Mouse (Mus musculus): ENCODE measurements around the gene Ccser1. TPM values are rescaled to one million over a fixed set of nuclear protein-coding genes. Genes with fewer than 3 reads are reported as not detected.
"Not testable (repeated sequence)": the region's sequence is repeated elsewhere in the genome, so short reads cannot be mapped to it uniquely, and the experiment has no call there.

The Ccser1 gene
- total RNA-seq, 1 experiment, result 4.1 TPM

DNA sequence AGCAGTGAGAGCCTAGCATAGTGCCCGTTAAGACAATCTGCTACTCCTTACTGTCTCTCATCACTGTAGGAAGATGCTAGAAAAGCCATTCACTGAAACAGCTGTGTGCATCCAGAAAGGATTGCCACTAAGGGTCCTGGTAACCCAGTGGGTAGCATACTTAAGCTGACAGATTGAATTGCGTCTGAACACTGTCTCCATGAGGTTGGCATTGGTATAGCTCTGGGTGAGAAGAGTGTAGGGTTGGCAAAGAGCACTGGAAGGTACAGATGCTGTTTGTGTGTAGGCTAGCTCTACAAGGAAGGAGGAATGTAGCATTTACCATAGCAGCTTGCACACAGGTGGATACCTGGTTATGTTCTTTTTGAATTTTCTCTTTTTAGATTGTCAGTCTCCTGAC lies 68.6 kb downstream of the Ccser1 start:
- TF ChIP-seq MAFK (IDR thresholded peaks at IDR 0.05; ENCODE audit: insufficient read depth, low read depth, low read length) (no peak), ZC3H11A (IDR thresholded peaks at IDR 0.05; ENCODE audit: borderline replicate concordance, low read depth, low read length) (no peak), ZNF384 (IDR thresholded peaks at IDR 0.05; ENCODE audit: low read depth, low read length) (no peak), HCFC1 (IDR thresholded peaks at IDR 0.05; ENCODE audit: borderline replicate concordance, insufficient read depth, low read length) (no peak), CHD2 (IDR thresholded peaks at IDR 0.05; ENCODE audit: low read depth, low read length) (no peak)
- Histone ChIP-seq H3K27ac (ENCODE audit: insufficient read depth, low read depth, low read length, poor library complexity, severe bottlenecking) (no peak overlapping the region), H3K4me3 (ENCODE audit: insufficient read depth in 1 of 2, low read depth in 1 of 2, low read length in 2 of 2, poor library complexity in 1 of 2, severe bottlenecking in 1 of 2) (no peak overlapping the region), H3K9me3 (ENCODE audit: control insufficient read depth, insufficient read depth, low read depth, low read length) (no peaks in the 10 kb centered on the region), H3K4me1 (ENCODE audit: control insufficient read depth in 2 of 2, insufficient read depth in 2 of 2, low read length in 2 of 2, poor library complexity in 1 of 2) (no peaks in the 10 kb centered on the region), H3K9ac (ENCODE audit: insufficient read depth, low read depth, low read length, poor library complexity, severe bottlenecking) (no peak overlapping the region), H3K36me3 (ENCODE audit: control insufficient read depth, insufficient read depth, low read length, poor library complexity, severe bottlenecking) (no peaks in the 10 kb centered on the region)
- DNase-seq (ENCODE audit: low read depth, low spot score), result no peak
- in situ Hi-C loops (cut with MboI; ENCODE audit: low sequenced_read_pairs in 2 of 2, unreplicated experiment in 2 of 2), result no loop called here

DNA sequence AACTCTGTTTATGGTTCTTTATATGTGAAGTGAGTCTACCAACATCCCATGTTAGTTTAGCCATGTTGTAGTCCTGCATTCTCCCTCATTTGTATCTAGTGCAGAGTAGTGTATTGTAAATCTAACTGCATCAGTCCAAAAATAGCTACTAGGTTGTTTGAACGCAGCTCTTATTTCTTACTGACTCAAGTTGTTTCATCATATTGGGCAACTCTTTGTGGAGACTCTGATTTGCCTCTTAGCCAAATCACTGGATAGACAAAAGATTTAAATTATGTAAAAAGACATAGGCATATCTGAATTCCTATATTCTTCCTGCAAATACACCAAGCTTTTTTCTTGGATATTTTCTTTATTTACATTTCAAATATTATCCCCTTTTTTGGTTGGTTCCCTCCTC lies 71.1 kb downstream of the Ccser1 start:
- in situ Hi-C loops (cut with MboI; ENCODE audit: low sequenced_read_pairs in 2 of 2, unreplicated experiment in 2 of 2), result no loop called here
- Histone ChIP-seq H3K9me3 (ENCODE audit: control insufficient read depth, insufficient read depth, low read depth, low read length) (no peaks in the 10 kb centered on the region), H3K4me3 (ENCODE audit: insufficient read depth in 1 of 2, low read depth in 1 of 2, low read length in 2 of 2, poor library complexity in 1 of 2, severe bottlenecking in 1 of 2) (no peak overlapping the region), H3K27ac (ENCODE audit: insufficient read depth, low read depth, low read length, poor library complexity, severe bottlenecking) (no peak overlapping the region), H3K4me1 (ENCODE audit: control insufficient read depth in 2 of 2, insufficient read depth in 2 of 2, low read length in 2 of 2, poor library complexity in 1 of 2) (no peaks in the 10 kb centered on the region), H3K9ac (ENCODE audit: insufficient read depth, low read depth, low read length, poor library complexity, severe bottlenecking) (no peak overlapping the region), H3K36me3 (ENCODE audit: control insufficient read depth, insufficient read depth, low read length, poor library complexity, severe bottlenecking) (no peaks in the 10 kb centered on the region)
- no peak for DNase-seq (ENCODE audit: low read depth, low spot score)
- TF ChIP-seq ZNF384 (IDR thresholded peaks at IDR 0.05; ENCODE audit: low read depth, low read length), result no peak
- TF ChIP-seq CHD2 (IDR thresholded peaks at IDR 0.05; ENCODE audit: low read depth, low read length), result no peak
- TF ChIP-seq HCFC1 (IDR thresholded peaks at IDR 0.05; ENCODE audit: borderline replicate concordance, insufficient read depth, low read length), result no peak
- no peak for TF ChIP-seq ZC3H11A (IDR thresholded peaks at IDR 0.05; ENCODE audit: borderline replicate concordance, low read depth, low read length)
- no peak for TF ChIP-seq MAFK (IDR thresholded peaks at IDR 0.05; ENCODE audit: insufficient read depth, low read depth, low read length)

DNA sequence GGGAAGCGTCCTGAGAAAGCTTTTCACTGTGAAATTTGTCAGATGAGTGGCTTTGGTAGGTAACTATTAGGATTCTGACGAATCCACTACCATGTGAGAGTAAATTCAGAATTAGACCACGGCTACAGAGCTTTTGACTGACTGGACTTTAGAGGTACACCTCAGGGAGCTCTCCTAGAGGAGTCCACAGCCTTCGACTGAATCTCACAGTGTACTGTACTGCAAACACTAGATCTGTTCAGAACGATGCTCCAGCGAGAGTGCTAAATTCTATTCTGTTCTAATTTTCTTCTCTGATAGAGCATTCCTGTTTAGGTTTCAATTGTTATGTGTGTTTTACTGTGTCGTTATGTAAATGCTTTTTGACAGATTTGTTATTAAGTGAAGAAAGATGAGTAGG lies 72.8 kb downstream of the Ccser1 start:
- in situ Hi-C loops (cut with MboI; ENCODE audit: low sequenced_read_pairs in 2 of 2, unreplicated experiment in 2 of 2), result no loop called here
- Histone ChIP-seq H3K9me3 (ENCODE audit: control insufficient read depth, insufficient read depth, low read depth, low read length) (no peaks in the 10 kb centered on the region), H3K4me1 (ENCODE audit: control insufficient read depth in 2 of 2, insufficient read depth in 2 of 2, low read length in 2 of 2, poor library complexity in 1 of 2) (no peaks in the 10 kb centered on the region), H3K9ac (ENCODE audit: insufficient read depth, low read depth, low read length, poor library complexity, severe bottlenecking) (no peak overlapping the region), H3K27ac (ENCODE audit: insufficient read depth, low read depth, low read length, poor library complexity, severe bottlenecking) (no peak overlapping the region), H3K36me3 (ENCODE audit: control insufficient read depth, insufficient read depth, low read length, poor library complexity, severe bottlenecking) (no peaks in the 10 kb centered on the region), H3K4me3 (ENCODE audit: insufficient read depth in 1 of 2, low read depth in 1 of 2, low read length in 2 of 2, poor library complexity in 1 of 2, severe bottlenecking in 1 of 2) (no peak overlapping the region)
- TF ChIP-seq ZNF384 (IDR thresholded peaks at IDR 0.05; ENCODE audit: low read depth, low read length) (no peak), HCFC1 (IDR thresholded peaks at IDR 0.05; ENCODE audit: borderline replicate concordance, insufficient read depth, low read length) (no peak), MAFK (IDR thresholded peaks at IDR 0.05; ENCODE audit: insufficient read depth, low read depth, low read length) (no peak), ZC3H11A (IDR thresholded peaks at IDR 0.05; ENCODE audit: borderline replicate concordance, low read depth, low read length) (no peak), CHD2 (IDR thresholded peaks at IDR 0.05; ENCODE audit: low read depth, low read length) (no peak)
- DNase-seq (ENCODE audit: low read depth, low spot score), result no peak

DNA sequence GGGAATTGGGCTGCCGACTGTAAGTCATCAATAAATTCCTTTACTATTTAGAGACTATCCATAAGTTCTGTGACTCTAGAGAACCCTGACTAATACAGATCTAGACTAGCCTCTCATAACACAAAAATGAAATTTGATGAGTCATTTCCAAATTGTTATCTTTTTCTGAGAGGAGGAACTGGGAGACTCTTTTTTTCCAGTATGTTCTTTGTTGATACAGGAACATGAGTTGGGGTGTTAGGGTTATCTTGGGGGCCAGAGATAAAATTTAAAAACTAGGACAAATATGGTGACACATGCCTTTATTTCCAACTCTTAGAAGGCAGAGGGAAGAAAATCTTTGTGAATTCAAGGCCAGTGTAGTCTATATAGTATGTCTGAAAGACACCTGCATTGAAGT lies 75.8 kb downstream of the Ccser1 start:
- H3K27ac ChIP-seq (ENCODE audit: insufficient read depth, low read depth, low read length, poor library complexity, severe bottlenecking); DNase-seq (ENCODE audit: low read depth, low spot score); H3K9ac ChIP-seq (ENCODE audit: insufficient read depth, low read depth, low read length, poor library complexity, severe bottlenecking); H3K36me3 ChIP-seq (ENCODE audit: control insufficient read depth, insufficient read depth, low read length, poor library complexity, severe bottlenecking); in situ Hi-C loops (cut with MboI; ENCODE audit: low sequenced_read_pairs in 2 of 2, unreplicated experiment in 2 of 2); H3K4me1 ChIP-seq (ENCODE audit: control insufficient read depth in 2 of 2, insufficient read depth in 2 of 2, low read length in 2 of 2, poor library complexity in 1 of 2); H3K4me3 ChIP-seq (ENCODE audit: insufficient read depth in 1 of 2, low read depth in 1 of 2, low read length in 2 of 2, poor library complexity in 1 of 2, severe bottlenecking in 1 of 2); H3K9me3 ChIP-seq (ENCODE audit: control insufficient read depth, insufficient read depth, low read depth, low read length): not testable (repeated sequence)

DNA sequence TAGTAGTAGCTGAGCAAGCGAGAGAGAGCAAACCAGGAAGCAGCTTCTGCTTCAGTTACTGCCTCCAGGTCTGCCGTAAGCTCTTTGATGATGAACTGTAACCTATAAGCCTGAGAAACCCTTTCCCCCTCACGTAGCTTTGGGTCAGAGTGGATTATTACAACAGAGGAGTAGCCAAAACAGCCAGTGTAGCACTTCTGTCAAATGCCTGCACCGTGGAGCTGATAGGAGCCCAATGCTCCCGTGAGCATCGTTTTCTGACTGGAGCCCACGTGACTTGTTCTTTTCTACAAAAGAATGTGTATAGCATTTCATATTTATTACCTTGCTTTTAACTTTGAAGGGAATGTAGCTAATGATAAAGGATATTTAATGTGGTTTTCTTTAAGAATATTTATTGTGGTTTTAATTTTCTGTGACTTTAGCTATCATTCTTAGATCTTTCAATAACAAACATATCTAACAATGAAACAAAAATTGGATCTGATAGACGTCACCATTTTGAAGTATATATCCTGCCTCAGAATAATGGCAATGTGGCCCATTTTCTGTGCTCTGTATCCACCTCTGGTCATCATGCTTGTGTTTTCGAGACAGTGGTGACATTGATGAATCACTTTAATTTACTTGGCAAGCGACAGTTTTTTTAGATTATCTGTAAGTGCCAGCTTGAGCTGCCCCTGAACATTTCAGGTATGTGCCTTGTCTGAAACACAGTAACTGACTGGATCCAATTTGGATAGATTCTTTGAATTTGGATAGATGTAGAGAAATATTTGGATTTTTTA lies 78.9 kb downstream of the Ccser1 start:
- DNase-seq (ENCODE audit: low read depth, low spot score), result no peak
- Histone ChIP-seq H3K9ac (ENCODE audit: insufficient read depth, low read depth, low read length, poor library complexity, severe bottlenecking) (no peak overlapping the region), H3K27ac (ENCODE audit: insufficient read depth, low read depth, low read length, poor library complexity, severe bottlenecking) (no peak overlapping the region), H3K9me3 (ENCODE audit: control insufficient read depth, insufficient read depth, low read depth, low read length) (no peaks in the 10 kb centered on the region), H3K4me1 (ENCODE audit: control insufficient read depth in 2 of 2, insufficient read depth in 2 of 2, low read length in 2 of 2, poor library complexity in 1 of 2) (no peaks in the 10 kb centered on the region; a peak in 1 of 4 replicates), H3K4me3 (ENCODE audit: insufficient read depth in 1 of 2, low read depth in 1 of 2, low read length in 2 of 2, poor library complexity in 1 of 2, severe bottlenecking in 1 of 2) (no peak overlapping the region), H3K36me3 (ENCODE audit: control insufficient read depth, insufficient read depth, low read length, poor library complexity, severe bottlenecking) (no peaks in the 10 kb centered on the region)
- TF ChIP-seq ZNF384 (IDR thresholded peaks at IDR 0.05; ENCODE audit: low read depth, low read length) (no peak), CHD2 (IDR thresholded peaks at IDR 0.05; ENCODE audit: low read depth, low read length) (no peak), ZC3H11A (IDR thresholded peaks at IDR 0.05; ENCODE audit: borderline replicate concordance, low read depth, low read length) (no peak), MAFK (IDR thresholded peaks at IDR 0.05; ENCODE audit: insufficient read depth, low read depth, low read length) (no peak), HCFC1 (IDR thresholded peaks at IDR 0.05; ENCODE audit: borderline replicate concordance, insufficient read depth, low read length) (no peak)
- in situ Hi-C loops (cut with MboI; ENCODE audit: low sequenced_read_pairs in 2 of 2, unreplicated experiment in 2 of 2), result no loop called here

Data from ES-E14 (cell line).